Mouse (Mus musculus): ENCODE measurements around the gene Ldlrad3.

Gene Ldlrad3

DNA sequence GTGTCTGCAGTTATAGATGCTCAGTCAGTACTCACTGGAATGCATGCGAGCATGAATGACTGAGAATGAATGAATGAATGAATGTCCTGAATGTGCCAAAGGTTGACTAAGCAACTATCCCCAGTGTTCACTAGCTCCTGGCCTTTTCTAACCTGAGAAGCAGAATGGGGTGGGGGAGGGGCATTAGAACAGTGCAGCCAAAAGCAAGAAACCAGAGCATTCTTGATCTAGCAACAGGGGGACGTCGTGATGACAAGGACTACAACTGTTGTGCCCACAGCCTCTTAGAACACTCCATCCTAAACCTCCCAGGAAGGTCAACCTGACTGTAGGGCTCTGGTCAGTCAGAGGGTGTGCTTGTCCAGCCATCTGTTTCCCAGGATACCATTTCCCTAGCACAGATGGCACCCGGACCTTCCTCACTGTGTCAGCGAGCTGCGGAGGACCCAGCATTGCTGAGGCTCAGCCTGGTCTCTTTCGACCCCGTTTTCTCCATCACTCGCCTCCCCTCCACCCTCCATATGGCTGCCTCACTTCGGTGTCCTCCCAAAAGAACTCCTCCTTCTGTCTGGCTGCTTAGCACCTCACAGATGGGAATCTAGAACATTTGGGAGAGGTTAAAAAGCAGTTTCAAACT lies 278.7 kb downstream of the Ldlrad3 start:
- in situ Hi-C loops (cut with MboI, MseI) = loop anchor here (5.0 to 10.0 kb wide), 2 partner anchors 197 to 545 kb away; partner anchors contain the start of gene Fjx1

- in situ Hi-C loops (cut with MboI, MseI) = loop anchor here (5.0 to 10.0 kb wide), 2 partner anchors 198 to 546 kb away; partner anchors contain the start of gene Fjx1
Measured at GRCm38 (mm10) chr2:101906379-101906690, 279.9 kb downstream of the Ldlrad3 start.

DNA sequence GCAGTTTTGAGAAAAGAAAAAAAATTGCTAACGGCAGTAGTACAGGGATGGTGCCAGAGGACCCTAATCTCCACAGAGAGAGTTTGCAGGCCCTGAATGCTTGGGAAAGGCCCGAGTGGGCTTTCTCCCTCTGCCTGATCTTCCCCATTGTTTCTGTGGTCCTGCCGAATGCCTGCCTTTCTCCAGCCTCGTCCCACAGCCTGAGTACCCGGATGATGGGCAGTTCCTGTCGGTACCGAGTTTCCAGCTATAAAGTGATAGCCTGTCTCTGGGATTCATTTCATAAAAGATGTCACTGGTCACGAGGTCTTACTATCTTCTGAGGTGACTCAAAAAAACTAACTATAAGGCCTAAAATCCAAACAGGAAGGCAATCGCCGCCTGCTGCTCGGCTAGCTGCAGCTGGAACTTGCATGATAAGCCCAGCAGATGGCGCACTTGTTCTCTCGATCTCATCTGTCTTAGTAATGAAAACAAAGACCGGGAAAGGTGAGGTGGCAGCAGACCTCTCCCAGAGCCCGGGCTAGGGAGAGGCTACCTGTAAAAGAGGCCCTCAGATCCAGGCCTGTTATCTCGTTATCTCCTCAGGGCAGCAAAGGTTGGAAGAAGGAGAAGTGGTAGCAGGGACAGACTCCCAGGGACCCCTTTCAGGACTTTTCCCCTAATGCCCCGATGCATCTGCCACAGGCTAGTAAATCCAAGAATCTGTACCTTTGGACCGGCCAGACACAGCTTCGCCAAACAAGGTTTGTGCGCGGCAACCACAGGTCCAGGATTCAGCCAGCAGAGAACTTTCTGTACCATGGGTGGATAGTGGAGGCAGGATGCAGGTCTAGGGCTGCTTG lies 280.4 kb downstream of the Ldlrad3 start:
- in situ Hi-C loops (cut with MboI, MseI) = loop anchor here (5.0 to 10.0 kb wide), 2 partner anchors 199 to 547 kb away; partner anchors contain the start of gene Fjx1

DNA sequence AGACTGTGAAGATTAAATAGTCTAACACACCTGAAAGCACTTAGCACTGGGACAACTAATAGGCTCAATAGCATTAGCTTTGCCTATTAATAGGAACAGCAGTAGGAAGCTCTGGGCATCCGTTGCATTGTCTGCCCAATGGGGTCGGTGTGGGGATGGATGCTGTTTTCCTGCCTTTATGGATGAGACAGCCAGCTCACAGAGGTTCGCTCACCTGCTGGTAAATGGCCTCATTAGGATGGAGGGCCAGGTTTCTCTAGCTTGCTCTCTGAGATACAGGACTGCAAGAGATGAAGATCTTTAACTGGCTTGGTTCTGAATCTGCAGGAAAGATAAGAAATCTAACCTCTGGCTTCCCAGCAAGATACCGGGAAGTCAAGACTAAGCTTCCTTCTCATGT lies 284.0 kb downstream of the Ldlrad3 start:
- in situ Hi-C loops (cut with MboI, MseI) = loop anchor here (10.0 kb wide), 1 partner anchor 203 kb away; no protein-coding TSS in a partner anchor

All from T-helper 2 cell (primary cell).